25 mouse cellular contexts compared by ENCODE assay signal in the genomic region with DNA sequence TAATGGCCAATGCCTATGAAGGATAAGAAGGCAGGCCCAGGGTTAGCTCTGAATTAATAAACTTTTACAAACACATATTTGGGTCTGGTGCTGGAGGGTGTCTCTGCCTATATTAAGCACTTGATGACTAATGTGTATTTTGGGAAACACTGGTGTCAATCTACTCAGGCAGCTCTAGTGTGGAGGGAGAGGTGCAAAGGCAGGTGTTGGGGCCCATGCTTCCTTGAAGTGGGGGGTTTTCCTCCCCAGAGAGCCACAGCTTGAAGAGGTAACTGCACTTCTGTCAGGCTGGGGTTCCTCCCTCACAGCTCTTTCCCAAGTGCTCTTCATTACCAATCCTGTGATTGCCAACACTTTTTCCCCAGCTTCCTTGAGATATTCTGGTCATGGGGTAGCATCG. TPM values are rescaled to one million over a fixed set of nuclear protein-coding genes. Genes with fewer than 3 reads are reported as not detected.
"Had no signal": no experiment of that assay in that cellular context is flagged by ENCODE, and none has a peak within 500 bp of the region (broad histone marks: within the 10 kb centered on the region; RNA-seq: fewer than 3 reads in every experiment).

No protein-coding gene starts in this region.

- H3K4me1 ChIP-seq: liver, embryonic 12.5 days; liver, embryonic 15.5 days; lung, embryonic 15.5 days; neural tube, embryonic 12.5 days had no signal

- H3K4me2 ChIP-seq: limb, embryonic 13.5 days; liver, embryonic 12.5 days; liver, embryonic 15.5 days; lung, embryonic 15.5 days; neural tube, embryonic 12.5 days; neural tube, embryonic 15.5 days had no signal

- H3K4me3 ChIP-seq: layer of hippocampus, adult 2 months; limb, embryonic 10.5 days; limb, embryonic 13.5 days; liver, embryonic 12.5 days; liver, embryonic 15.5 days; lung, embryonic 15.5 days; megakaryocyte, embryonic 14.5 days; midbrain, embryonic 10.5 days; neural tube, embryonic 12.5 days; neural tube, embryonic 15.5 days had no signal

- ATAC-seq: liver, embryonic 12.5 days had no signal

- H3K9me3 ChIP-seq: limb, embryonic 10.5 days; limb, embryonic 13.5 days; liver, embryonic 12.5 days; liver, embryonic 15.5 days; lung, embryonic 15.5 days; megakaryocyte, embryonic 14.5 days; midbrain, embryonic 10.5 days; neural tube, embryonic 12.5 days; neural tube, embryonic 15.5 days had no signal

- DNase-seq: kidney, postnatal 25 days; layer of hippocampus, adult 9-11 months; liver; lung, adult 18-20 months; lung, postnatal 10 days; lung, postnatal 36 days; midbrain, embryonic 14.5 days; right cerebral cortex, adult 18-20 months; right cerebral cortex, postnatal 14 days; right cerebral cortex, postnatal 4 days; thymus, adult 2 months; thymus, postnatal 14 days; thymus, postnatal 4 days had no signal

- H3K27me3 ChIP-seq: limb, embryonic 13.5 days; liver, embryonic 15.5 days; lung, embryonic 15.5 days; neural tube, embryonic 12.5 days; neural tube, embryonic 15.5 days had no signal

- H3K36me3 ChIP-seq: limb, embryonic 10.5 days; limb, embryonic 13.5 days; liver, embryonic 12.5 days; liver, embryonic 15.5 days; lung, embryonic 15.5 days; midbrain, embryonic 10.5 days; neural tube, embryonic 12.5 days; neural tube, embryonic 15.5 days had no signal

- H3K27ac ChIP-seq: kidney, postnatal 0 days; layer of hippocampus, adult 2 months; limb, embryonic 10.5 days; limb, embryonic 13.5 days; liver, embryonic 12.5 days; liver, embryonic 15.5 days; lung, embryonic 15.5 days; midbrain, embryonic 10.5 days; neural tube, embryonic 12.5 days; neural tube, embryonic 15.5 days; stomach, postnatal 0 days had no signal

- H3K9ac ChIP-seq: limb, embryonic 13.5 days; liver, embryonic 12.5 days; liver, embryonic 15.5 days; lung, embryonic 15.5 days; neural tube, embryonic 12.5 days; neural tube, embryonic 15.5 days had no signal

RNA-seq across cellular contexts. Expression of gene Lnx1, which starts 20.0 kb away (rescaled TPM):
- polyA plus RNA-seq: liver, embryonic 15.5 days had no signal
